Mouse (Mus musculus): ENCODE data around the gene Sstr3. TPM values are rescaled to one million over a fixed set of nuclear protein-coding genes. Genes with fewer than 3 reads are reported as not detected.

Sstr3 gene
- total RNA-seq, 1 experiment from 2014 or later, result 0.10 TPM

DNA sequence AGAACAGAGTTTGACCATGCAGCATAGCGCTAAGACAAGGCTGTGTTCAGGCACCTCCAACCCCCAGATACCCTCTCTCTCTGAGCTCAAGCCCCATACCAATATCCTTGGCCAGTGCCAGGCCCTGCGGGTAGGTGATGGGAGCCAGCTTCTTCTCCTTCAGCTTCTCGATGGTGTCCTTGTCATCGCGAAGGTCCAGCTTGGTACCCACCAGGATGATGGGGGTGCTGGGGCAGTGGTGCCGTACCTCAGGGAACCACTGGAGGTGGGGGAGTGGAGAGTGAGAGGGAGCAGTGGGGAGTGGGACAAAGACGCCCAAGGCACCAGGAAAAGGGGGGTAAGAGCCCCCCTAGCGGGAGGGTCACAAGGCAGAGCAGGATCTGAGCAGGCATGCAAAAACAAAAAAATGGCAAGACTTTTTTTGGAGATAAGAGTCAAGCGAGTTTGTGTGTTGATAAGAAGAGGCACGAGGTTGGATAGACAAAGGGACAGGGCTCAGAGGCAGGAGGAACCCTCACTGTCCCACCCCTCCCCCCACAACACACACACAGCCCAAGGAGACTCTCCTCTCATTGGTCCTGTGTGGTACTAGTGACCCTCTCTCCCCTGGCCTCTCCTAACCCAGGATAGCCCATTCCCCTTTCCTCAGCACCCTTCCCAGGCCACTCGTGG is 20.4 kb upstream of the Sstr3 start:
- no peak for ATAC-seq (replicated peaks; ENCODE audit: insufficient number of reproducible peaks, low FRiP score, low TSS enrichment, poor library complexity, severe bottlenecking)

DNA sequence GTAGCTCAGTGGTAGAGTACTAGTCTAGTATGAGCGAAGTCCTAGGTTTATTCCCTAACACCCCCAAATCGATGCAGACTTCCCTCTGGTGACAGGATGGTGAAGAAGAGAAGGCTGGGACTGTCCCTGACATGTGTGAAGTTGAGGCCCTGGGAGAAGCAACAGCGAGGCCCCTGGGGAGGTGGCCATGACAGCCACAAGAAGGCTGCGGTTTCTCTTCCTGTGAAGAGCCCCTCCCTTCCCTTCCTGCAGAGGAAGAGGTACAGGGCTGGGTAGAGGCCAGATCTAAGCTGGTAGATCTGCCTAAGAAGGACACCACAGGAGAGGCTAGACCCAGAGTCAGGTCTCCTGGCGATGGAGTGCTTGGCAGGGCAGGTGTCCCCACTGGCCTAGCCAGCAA is 19.5 kb upstream of the Sstr3 start:
- peak; percentile 83 for ATAC-seq (replicated peaks; ENCODE audit: insufficient number of reproducible peaks, low FRiP score, low TSS enrichment, poor library complexity, severe bottlenecking)

DNA sequence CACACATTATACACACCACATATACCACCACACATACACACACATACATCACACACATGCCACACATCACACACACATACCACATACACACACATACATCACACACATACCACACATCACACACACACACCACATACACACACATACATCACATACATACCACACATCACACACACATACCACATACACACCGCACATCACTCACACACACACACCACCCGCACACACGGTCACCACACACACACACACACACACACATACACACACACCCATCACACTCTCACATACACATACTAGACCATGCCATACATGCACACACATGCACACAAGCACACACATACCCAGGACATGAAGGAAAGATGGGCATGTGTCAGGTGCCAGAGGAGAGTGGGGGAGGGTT is 18.9 kb upstream of the Sstr3 start:
- no peak for ATAC-seq (replicated peaks; ENCODE audit: insufficient number of reproducible peaks, low FRiP score, low TSS enrichment, poor library complexity, severe bottlenecking)

DNA sequence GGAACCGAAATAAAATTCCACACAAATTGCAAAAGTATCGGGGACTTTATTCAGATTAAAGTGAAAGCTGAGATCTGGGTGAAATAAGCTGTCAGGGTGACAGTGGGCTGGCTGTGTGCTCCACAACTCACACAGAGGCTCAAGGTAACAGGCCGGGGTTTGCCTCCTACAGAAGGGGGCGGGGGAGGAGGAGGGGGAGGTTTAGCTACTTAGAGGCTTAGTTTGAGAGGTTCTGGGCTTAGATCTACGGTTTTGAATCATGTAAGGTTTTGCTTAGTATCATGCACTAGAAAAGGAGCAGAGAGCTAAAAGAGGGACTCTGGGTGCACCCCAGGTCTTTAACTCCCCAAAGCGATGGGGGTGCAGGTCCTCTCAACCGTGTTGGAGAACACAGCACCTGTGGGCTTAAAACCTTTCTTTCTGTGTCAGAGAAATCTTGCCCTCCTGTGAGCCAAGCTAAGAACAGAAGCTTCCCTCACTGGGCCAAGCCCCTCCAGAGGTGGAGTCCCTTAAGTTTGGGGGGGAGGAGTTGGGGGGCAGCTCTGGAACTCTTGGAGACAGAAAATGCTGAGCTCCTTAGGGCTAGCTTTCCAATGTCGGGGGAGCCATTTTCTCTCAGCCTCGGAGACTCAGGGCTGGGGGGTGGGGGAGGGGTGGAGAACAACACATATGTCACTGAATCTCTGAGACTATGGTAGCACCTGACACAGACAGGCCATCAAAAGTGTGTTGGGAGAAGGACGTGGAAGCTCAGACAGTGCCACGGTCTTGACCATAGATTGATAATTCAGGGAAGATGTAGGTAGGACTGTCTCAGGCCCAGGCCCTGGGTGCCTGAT is 14.9 kb upstream of the Sstr3 start:
- no peak for ATAC-seq (replicated peaks; ENCODE audit: insufficient number of reproducible peaks, low FRiP score, low TSS enrichment, poor library complexity, severe bottlenecking)

DNA sequence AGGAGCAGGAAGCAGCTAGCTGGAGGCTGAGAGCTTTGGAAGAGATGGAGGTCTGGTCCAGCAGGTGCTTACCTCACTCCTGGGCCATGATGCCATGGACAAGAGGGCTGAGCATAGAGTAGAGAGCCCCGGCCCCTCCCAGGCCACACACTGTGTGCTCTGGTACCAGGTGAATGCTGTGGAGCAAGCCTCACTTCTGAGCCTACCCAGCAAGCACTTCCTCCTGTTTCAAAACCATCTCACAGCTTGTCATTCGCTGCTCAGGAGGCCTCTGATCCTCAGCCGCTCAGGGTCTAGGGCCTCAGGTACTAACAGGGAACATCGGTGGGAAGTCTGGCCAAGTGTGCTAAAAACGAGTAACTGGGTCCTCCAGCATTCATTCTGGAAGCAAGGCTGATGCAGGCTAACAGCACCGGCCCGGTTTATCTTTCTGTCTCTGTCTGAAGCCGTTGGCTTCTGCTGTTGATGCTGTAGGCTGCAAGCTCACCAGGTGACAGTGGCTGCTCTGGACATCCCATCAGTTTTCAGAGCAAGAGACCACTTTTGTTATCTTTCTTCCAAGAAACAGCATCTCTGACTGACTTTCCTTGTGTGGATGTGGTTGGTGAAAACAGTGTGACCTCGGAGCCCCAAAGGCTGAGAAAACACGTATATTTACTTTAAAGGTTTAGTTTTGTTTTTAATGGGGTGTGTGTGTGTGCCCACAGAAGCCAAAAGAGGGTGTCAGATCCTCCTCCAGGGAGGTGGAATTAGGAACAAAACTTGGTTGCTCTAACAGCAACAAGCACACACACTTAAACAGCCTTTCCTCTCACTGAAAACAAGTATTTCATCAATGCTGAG is 13.4 kb upstream of the Sstr3 start:
- ATAC-seq (replicated peaks; ENCODE audit: insufficient number of reproducible peaks, low FRiP score, low TSS enrichment, poor library complexity, severe bottlenecking), result no peak

DNA sequence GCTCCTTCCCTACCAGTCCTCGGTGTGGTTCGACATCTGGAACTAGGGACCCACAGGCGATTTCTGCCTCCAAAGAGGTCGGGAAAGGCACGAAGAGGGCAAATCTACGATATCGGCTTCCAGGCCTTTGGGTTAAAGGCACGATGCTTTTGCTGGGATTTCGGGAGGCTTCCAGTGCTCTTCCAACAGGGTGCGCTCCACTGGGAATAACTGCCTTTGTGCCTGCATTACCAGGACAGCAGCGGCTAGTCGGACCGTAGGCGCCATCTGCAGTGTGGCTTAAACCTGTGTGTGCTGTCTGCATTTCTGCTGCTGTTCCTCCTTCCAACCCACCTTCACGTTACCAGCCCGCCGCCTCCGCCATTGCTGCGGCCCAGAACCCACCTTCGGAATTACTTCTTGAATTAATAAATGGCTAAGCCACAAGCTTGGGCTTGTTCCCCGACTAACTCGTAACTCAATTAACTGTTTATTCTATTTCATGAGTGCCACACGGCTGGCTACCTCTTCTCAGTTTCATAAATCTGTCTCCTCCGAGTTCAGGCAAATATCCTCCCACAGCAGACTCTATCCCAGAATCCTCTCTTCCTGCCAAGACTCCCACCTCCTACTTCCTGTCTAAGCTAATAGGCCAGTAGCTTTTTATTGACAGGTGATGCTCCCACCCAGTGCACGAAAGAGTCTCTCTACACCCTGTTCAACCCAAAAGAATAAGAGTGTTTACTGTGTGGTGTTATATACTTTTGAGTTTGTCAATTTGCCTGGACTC is 10.2 kb upstream of the Sstr3 start:
- ATAC-seq (replicated peaks; ENCODE audit: insufficient number of reproducible peaks, low FRiP score, low TSS enrichment, poor library complexity, severe bottlenecking), result no peak

DNA sequence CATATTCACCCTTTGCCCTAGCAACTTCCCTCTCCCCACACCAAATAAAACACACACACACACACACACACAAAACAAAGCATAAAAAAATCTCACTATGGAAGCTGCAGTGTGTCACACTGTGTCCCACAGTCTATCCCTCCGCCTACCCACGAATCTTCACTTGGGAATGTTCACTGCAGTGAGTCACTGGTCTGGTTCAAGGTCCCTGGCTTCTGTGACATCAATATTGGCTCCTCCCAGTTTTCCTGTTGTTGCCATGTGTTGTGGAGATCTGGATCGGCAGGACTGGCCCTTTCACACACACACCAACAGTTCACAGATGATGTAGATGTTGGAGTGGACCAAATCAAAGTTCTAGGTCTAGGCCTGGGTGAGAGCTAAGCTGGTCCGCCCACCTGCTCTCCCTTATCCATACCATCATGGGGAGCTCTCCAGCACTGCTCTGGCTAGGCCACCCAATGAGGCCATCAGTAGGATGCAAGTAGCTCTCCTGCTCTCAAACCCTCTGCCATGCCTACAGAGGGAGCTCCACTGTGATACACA is 4.8 kb upstream of the Sstr3 start:
- no peak for ATAC-seq (replicated peaks; ENCODE audit: insufficient number of reproducible peaks, low FRiP score, low TSS enrichment, poor library complexity, severe bottlenecking)

DNA sequence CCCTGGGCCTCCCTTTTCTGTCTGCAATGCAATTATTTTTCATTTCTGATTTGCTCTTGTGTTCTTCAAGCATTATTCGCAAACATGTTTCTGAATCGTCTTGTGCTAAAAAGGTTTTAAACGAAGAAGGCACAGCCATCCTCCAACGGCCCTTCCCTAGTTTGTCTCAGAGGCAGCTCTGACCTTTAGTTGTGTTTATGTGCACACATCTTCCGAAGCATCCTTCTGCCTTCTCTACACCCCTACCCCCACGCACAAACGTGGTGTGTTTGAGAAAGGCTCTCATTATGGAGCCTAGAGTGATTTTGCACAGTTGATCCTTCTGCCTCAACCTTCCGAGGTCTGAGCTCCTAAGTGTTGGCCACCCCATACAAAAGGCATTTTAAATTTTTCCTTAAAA is 4.2 kb upstream of the Sstr3 start:
- ATAC-seq (replicated peaks; ENCODE audit: insufficient number of reproducible peaks, low FRiP score, low TSS enrichment, poor library complexity, severe bottlenecking), result no peak

DNA sequence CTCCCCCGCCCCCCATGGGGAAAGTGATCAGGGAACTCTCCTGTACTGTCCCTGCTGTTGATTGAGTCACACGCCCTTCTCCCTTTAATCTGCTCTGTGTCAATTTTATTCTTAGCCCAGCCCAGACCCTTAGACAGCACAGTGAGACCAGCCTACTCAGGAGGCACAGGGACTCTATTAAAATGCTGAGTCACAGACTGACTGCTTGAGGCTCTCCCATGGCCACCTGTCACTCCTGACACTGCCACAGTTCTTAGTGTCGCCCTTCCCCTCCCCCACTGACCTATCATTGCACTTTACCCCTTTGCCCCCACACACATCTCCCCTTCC is 3.8 kb upstream of the Sstr3 start:
- no peak for ATAC-seq (replicated peaks; ENCODE audit: insufficient number of reproducible peaks, low FRiP score, low TSS enrichment, poor library complexity, severe bottlenecking)

DNA sequence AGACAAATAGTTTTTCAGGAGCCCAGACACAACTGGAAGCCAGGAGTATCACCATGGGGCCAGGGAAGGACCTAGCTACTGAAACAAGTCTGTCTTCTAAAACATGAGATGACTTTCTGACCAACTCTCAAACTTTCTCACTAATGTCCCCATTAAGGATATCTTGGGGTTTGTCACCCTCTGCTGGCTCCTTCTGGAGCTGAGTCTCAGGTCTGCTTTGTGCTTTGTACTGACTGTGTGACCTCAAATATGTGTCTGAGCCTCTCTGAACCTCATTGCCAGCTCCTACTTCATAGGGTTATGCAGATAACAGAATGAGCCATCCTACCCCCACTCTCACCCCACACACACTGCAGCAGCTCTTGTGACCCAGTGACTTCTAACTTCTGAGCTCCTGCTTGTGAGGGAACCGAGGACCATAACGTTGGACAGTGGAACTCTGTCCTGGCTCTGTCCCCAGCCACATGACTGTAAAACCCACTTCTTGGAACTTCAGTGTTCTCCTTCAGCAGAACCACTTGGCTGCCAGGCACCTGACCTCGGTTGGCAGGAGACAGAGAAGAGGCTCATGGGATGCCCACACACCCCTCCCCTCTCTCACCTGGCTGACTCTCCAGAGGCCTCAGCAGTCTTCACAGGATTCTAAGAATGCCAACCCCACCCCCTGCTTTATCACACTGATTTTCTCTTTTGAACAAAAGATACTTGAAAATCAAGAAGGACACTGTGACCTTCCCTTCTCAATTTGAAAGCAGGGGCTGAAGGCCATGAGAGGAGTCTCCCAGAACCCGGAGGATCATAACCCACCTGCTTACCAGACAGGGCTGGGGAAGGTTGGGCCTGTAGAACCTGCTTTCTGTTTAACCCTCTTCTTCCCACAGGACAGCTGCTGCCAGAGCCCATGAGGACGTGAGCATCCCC is 3.2 kb upstream of the Sstr3 start:
- ATAC-seq (replicated peaks; ENCODE audit: insufficient number of reproducible peaks, low FRiP score, low TSS enrichment, poor library complexity, severe bottlenecking), result peak; percentile 51; the same call in 1 of the 2 replicates

DNA sequence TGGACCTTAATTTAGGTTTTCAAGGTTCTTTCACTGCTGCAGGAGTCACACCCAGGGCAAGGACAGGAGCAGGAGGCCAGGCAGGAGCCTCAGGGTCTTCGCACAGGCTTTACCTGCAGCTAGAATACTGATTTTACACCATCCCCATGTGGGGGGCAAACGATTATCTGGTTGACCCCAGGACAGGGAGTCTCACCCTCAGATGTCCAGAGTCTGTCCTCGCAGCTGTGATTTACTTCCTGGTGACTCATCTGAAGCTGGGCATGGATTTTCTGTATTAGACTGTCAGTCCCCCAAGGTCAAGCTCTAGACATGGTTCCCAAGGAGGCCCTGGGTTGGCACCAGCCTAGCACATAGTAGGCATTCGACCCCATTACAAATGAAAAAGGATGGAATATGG is 1.6 kb upstream of the Sstr3 start:
- ATAC-seq (replicated peaks; ENCODE audit: insufficient number of reproducible peaks, low FRiP score, low TSS enrichment, poor library complexity, severe bottlenecking), result no peak

DNA sequence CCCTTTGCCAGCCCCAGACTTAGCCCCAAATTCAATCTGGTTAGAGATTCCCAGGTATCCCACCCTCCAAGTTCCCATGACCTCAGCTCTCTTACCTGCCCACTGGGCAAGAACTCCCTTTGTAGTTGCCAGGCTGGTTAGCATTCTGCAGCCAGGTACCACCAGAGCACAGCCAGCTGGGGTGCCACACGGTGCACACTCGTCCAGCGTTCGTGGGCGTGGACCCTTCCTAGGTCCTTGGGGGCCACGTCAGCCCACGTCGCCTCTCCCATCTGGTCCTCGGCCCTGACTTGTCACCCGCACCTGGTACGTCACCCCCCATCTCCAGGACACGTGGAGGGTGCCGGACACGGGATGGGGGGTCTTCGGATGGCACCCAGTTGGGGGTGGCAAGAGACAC is 444 bp downstream of the Sstr3 start:
- no peak for ATAC-seq (replicated peaks; ENCODE audit: insufficient number of reproducible peaks, low FRiP score, low TSS enrichment, poor library complexity, severe bottlenecking)

DNA sequence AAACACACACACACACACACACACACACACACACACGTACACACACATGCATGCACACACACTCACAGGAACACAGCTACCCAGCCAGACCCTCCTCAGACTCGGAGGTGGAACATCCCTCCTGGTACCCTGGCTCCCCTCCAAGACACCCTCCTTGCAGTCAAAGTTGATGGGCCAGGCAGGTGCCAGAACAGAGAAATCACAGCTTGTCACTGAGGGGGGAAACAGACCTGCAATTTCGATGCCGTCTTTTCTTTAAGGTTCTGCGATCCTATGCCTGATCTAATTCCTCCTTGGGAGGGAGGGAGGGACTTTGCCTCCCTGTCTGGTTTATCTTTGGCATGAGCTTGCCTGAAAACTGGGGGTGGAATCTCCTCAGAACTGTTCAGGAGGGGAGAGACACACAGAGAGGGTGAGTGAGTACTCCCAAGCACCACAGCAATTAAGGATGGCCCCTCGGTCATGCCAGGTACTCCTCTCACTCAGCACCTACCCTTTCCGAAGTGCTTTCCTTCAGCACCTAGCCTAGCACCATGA is 1.6 kb downstream of the Sstr3 start:
- no peak for ATAC-seq (replicated peaks; ENCODE audit: insufficient number of reproducible peaks, low FRiP score, low TSS enrichment, poor library complexity, severe bottlenecking)

DNA sequence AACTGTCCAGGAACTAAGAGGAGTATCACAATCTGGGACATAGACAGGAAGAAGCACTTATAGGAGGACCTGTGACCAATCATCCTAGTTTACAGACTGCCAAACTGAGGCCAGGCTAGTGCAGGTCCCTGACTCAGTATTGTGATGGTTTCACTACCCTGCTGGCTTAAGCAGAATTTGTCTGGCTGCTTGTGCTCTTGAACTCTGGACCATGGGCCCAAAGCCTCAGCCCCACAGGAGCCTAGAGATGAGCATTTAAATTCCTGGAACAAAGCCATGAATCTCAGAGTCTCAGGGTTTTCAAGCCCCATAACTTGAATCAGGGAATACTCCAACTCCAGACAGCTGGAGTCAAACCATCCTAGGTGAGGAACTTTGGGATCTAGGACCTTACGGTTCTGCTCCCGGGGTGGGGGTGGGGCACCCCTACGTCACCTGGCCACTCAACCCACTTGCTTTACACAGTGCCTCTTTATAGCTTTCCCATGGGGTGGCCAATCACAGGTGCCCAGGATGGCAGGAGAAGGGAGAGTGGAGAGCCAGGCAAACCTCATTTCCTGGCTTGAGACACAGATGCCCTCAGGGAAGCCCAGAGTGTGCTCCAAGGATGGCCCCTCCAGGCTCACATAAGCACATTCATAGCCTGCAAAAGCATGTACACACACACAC is 2.3 kb downstream of the Sstr3 start:
- ATAC-seq (replicated peaks; ENCODE audit: insufficient number of reproducible peaks, low FRiP score, low TSS enrichment, poor library complexity, severe bottlenecking), result no peak

DNA sequence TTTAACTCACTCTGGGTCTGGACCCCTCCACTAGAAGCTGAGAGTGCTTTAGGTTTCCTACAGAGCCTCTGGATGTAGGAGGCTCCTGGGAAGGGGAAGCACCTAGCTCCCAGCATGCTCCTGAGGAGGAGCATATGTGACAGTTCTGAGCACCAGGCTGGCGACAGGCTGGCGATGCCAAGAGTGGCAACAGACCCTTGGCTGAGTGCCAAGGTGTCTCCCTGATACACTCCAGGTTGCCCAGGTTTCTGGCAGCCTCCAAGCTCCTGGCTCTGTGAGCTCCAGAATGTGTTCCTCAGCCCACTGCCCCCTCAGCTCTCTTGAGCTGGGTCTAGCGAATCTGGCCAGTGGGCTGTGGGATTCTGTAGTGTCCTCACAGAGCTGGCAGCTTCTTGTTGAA is 2.9 kb downstream of the Sstr3 start:
- ATAC-seq (replicated peaks; ENCODE audit: insufficient number of reproducible peaks, low FRiP score, low TSS enrichment, poor library complexity, severe bottlenecking), result no peak

DNA sequence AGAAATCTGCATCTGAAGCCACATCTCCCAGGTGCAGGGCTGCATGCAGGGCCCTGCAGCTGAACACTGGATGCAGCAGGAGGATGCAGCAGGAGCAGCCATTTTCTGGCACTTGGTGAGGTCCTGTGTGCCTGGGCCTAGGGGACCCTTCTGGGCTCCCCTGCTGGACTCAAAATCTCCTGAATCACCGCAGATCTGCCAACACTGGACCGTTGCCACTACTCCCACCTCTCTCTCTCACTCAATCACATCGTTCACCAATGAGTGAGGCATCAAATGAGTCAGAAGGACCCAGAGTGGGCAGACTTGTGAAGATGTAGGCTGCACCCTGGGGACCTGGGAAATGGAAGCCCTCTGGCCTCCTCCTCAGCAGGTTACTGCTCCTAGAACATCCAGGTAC is 3.4 kb downstream of the Sstr3 start:
- no peak for ATAC-seq (replicated peaks; ENCODE audit: insufficient number of reproducible peaks, low FRiP score, low TSS enrichment, poor library complexity, severe bottlenecking)

Data from monocyte, adult 5-6 weeks (primary cell).